Mouse (Mus musculus) lung, postnatal 0 days (tissue): ENCODE results near the gene A730071L15Rik. TPM values are rescaled to one million over a fixed set of nuclear protein-coding genes. Genes with fewer than 3 reads are reported as not detected.
A peak's percentile ranks its signal among the peaks of the same experiment; 100 is the strongest.

Experiments
- ATAC-seq: fragments of 200-750 bp; cut with Nextera tagmentation; 2 replicates; pipeline ENCODE4 v1.8.0; 2017; ENCODE audit warnings: moderate library complexity
- DNase-seq: peaks from one replicate; pipeline ENCODE4 v3.0.0-alpha.2; 2016; ENCODE audit warnings: low spot score
- H3K27ac ChIP-seq: fragments of 300-500 bp; sonication (generic); 2 replicates; pipeline ENCODE4 v1.5.1; 2014; ENCODE audit warnings: antibody characterized with exemption, mild to moderate bottlenecking, low read length, mixed read lengths
- H3K27me3 ChIP-seq: fragments of 300-500 bp; sonication (generic); replicated peaks from 2 replicates; pipeline ENCODE4 v1.6.1; 2014; ENCODE audit warnings: low read length, mixed read lengths; ENCODE audit not compliant: insufficient read depth
- H3K36me3 ChIP-seq: fragments of 300-500 bp; sonication (generic); 2 replicates; pipeline ENCODE4 v1.6.1; 2014; ENCODE audit warnings: low read length, mixed read lengths; ENCODE audit not compliant: insufficient read depth
- H3K4me1 ChIP-seq: fragments of 300-500 bp; sonication (generic); 2 replicates; pipeline ENCODE4 v1.6.1; 2014; ENCODE audit warnings: antibody characterized with exemption, low read depth, low read length, mixed read lengths; ENCODE audit not compliant: insufficient read depth
- H3K4me2 ChIP-seq: fragments of 300-500 bp; sonication (generic); replicated peaks from 2 replicates; pipeline ENCODE4 v1.6.1; 2014; ENCODE audit warnings: low read depth, mild to moderate bottlenecking, low read length, moderate library complexity, mixed read lengths
- H3K4me3 ChIP-seq: fragments of 300-500 bp; sonication (generic); 2 replicates; pipeline ENCODE4 v1.5.1; 2014; ENCODE audit warnings: low read depth, low read length
- H3K9ac ChIP-seq: fragments of 300-500 bp; sonication (generic); replicated peaks from 2 replicates; pipeline ENCODE4 v1.6.1; 2014; ENCODE audit warnings: low read depth, mild to moderate bottlenecking
- H3K9me3 ChIP-seq: fragments of 300-500 bp; sonication (generic); 2 replicates; pipeline ENCODE4 v1.6.1; 2016; ENCODE audit warnings: low read length, mixed read lengths
- CTCF ChIP-seq: IDR thresholded peaks from 2 replicates; pipeline ENCODE4 v1.5.1; 2016; ENCODE audit warnings: antibody characterized with exemption, mild to moderate bottlenecking
- EP300 ChIP-seq: IDR thresholded peaks from 2 replicates; pipeline ENCODE4 v1.6.1; 2016; ENCODE audit warnings: antibody characterized with exemption, mild to moderate bottlenecking, control low read depth
- WGBS: fragments of 180-500 bp; shearing (Covaris S2); extraction: QIAGEN DNeasy Blood & Tissue Kit; methylation state at CpG from one replicate; pipeline ENCODE4 v1.1.7; 2014; 5-methylcytosine and 5-hydroxymethylcytosine counted together
- polyA plus RNA-seq: library from polyadenylated mRNA; unstranded; fragments of >200 nt; fragmentation: Nextera tagmentation; extraction: Ambion mirVana; gene quantifications from 2 replicates; pipeline ENCODE4 v1.2.1, GENCODE M21; 2015

The A730071L15Rik gene
- polyA plus RNA-seq, 1 experiment from 2014 or later, result 0.50 TPM

DNA sequence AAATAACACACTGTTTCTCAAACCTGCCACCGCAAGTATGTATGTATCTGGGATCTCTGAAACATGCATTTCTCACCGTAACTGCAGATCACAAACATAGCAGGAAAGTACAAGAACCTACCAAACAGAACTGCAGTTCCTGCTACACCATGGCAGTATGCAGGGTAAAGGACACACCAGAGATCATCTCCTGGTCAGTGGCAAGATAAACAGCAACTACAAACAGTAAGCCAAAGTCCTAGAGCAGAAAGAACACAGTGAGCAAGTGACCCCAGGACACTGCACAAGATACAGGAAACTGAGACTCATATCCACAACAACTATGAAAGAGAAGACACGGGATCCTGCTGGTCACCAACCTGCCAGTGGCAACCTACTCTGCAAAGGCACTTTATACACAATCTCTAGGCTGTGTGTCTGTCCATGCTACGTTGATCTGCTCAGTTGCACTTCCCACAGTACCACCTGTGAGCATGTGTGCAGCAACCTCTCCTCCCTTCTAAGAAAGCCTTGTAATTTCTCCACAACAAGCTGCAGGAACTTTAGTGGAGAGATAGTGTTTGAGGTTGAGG is 40.0 kb upstream of the A730071L15Rik start:
- H3K9me3 ChIP-seq, result no peaks in the 10 kb centered on the region
- no peaks in the 10 kb centered on the region for H3K27me3 ChIP-seq
- H3K4me1 ChIP-seq, result no peaks in the 10 kb centered on the region; the same call in 1 of the 2 replicates
- no peak overlapping the region for H3K4me3 ChIP-seq
- no peaks in the 10 kb centered on the region for H3K36me3 ChIP-seq
- TF ChIP-seq CTCF (no peak), EP300 (no peak)
- H3K4me2 ChIP-seq, result no peak overlapping the region
- 84% methylated on average over 4 of the region's 4 CpGs for WGBS
- no peak overlapping the region for H3K9ac ChIP-seq
- DNase-seq (no peak), ATAC-seq (no peak)
- no peak overlapping the region for H3K27ac ChIP-seq

DNA sequence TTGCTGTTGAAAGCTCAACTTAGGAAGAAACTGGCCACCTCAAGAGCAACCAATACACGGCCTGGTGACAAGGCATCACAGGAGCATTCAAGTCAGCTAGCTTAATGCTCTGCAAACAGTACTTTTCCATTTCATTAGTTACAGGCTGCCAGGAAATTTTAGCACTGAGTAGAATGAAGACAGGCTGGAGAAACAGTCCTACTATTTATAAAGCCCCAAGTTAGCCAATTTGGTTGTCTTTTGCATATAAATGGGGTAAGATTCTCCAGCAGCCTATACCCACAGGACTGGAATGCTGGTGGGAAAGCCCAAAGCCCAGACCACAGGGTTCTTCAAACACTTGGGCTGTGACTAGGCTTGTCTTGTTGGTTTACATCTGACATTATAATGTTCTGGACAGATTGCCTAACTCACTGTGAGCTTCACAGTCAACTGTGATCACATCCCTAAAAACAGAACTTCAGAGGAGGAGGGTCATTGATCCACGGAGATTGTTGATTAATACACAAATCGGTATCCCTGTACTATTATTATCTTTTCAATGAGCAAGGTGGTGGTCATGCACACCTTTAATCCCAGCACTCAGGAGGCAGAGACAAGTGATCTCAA is 39.1 kb upstream of the A730071L15Rik start:
- no peaks in the 10 kb centered on the region for H3K36me3 ChIP-seq
- ATAC-seq, result no peak
- no peaks in the 10 kb centered on the region for H3K9me3 ChIP-seq
- H3K27ac ChIP-seq, result no peak overlapping the region
- H3K27me3 ChIP-seq, result no peaks in the 10 kb centered on the region
- DNase-seq, result peak; percentile 19
- no peak overlapping the region for H3K4me3 ChIP-seq
- H3K4me1 ChIP-seq, result no peaks in the 10 kb centered on the region; the same call in 1 of the 2 replicates
- H3K9ac ChIP-seq, result no peak overlapping the region
- no peak overlapping the region for H3K4me2 ChIP-seq
- TF ChIP-seq CTCF (no peak), EP300 (no peak)
- WGBS, result 71% methylated on average over 3 of the region's 3 CpGs

DNA sequence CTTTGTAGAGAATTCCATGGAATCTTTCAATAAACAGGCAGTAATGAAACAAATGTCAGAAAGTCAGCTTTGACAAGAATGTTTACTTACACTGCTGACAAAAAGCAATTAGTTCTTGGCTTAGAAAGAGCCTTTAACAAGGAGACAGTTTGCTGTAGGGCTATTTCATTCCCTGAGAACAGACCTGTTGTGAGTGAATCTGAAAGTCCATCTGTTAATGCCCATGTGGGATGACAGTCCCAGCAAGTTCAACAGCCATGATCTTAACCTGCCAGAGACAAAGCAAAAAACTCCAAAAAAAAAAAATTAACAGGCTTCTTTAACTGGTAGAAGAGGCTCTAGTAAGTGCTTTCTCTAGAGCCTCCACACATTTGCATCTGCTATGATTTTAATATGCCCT is 38.3 kb upstream of the A730071L15Rik start:
- H3K4me1 ChIP-seq, result no peaks in the 10 kb centered on the region; the same call in 1 of the 2 replicates
- H3K4me2 ChIP-seq, result no peak overlapping the region
- H3K4me3 ChIP-seq, result no peak overlapping the region
- H3K27ac ChIP-seq, result no peak overlapping the region
- ATAC-seq (no peak), DNase-seq (no peak)
- no peak overlapping the region for H3K9ac ChIP-seq
- no peaks in the 10 kb centered on the region for H3K27me3 ChIP-seq
- TF ChIP-seq EP300, result no peak
- no peak for TF ChIP-seq CTCF
- H3K9me3 ChIP-seq, result no peaks in the 10 kb centered on the region
- H3K36me3 ChIP-seq, result no peaks in the 10 kb centered on the region

DNA sequence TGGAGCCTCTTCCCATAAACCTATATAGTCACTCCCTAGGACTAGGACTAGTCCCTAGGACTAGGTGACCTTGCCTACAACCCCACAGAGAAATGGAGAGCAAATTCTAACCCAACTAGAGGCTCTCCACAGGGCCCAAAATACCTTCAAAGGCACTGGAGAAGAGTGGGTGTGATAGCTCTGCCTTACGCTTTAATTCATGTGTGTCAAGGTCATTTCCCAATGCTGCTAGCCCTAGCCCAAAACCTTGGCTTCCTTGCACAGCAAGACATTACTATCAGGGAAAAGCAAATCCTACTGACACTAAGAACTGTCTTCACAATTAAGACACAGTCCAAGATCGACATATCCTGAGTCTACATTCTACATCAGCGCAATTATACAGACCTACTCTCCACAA is 36.8 kb upstream of the A730071L15Rik start:
- Histone ChIP-seq H3K36me3 (no peaks in the 10 kb centered on the region), H3K9ac (no peak overlapping the region), H3K4me1 (no peaks in the 10 kb centered on the region; the same call in 1 of the 2 replicates), H3K9me3 (no peaks in the 10 kb centered on the region), H3K4me2 (no peak overlapping the region), H3K27me3 (no peaks in the 10 kb centered on the region), H3K27ac (no peak overlapping the region), H3K4me3 (no peak overlapping the region)
- ATAC-seq (no peak), DNase-seq (no peak)
- TF ChIP-seq EP300, result no peak
- no peak for TF ChIP-seq CTCF
- WGBS, result 97% methylated on average over 3 of the region's 3 CpGs

DNA sequence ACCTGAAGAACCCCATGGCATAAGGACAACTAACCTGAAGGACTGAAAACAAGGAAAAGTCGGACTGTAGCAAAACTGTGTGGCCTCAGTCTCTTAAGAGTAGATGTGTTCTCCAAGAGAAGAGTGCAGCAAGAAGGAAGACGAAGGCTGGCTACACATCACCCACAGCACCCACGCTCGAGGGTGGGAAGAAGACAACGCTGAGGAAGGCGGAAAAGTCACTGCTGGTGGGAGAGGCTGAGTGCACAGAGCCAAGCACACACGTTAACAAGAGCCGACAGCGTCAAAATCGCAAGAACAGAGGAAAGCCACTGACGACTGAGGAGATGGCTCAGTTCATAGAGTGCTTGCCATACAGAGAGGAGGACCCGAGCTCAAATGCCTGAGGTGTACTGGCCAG is 36.1 kb upstream of the A730071L15Rik start:
- no peaks in the 10 kb centered on the region; the same call in 1 of the 2 replicates for H3K4me1 ChIP-seq
- no peak for DNase-seq
- WGBS, result 88% methylated on average over 12 of the region's 12 CpGs
- H3K9me3 ChIP-seq, result no peaks in the 10 kb centered on the region
- no peak for ATAC-seq
- no peak for TF ChIP-seq CTCF
- no peak for TF ChIP-seq EP300
- no peak overlapping the region for H3K9ac ChIP-seq
- H3K27ac ChIP-seq, result no peak overlapping the region
- H3K4me3 ChIP-seq, result no peak overlapping the region
- H3K27me3 ChIP-seq, result no peaks in the 10 kb centered on the region
- no peak overlapping the region for H3K4me2 ChIP-seq
- H3K36me3 ChIP-seq, result no peaks in the 10 kb centered on the region

DNA sequence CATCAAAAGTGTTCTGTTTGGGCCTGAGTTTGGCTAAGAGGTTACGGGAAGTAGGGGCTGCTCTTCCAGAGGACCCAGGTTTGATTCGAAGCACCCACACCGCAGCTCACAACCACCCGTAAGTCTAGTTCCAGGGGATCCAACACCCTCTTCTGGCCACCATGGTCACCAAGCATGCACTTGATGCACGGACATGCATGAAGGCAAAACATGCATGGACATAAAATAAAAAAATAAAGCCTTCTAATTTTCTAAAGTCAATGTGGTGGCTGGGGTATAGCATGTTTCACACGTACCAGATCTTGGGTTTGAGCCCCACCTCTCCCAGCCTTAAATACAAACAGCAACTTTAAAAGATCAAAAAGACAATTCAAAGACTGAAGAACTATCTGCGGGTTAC is 35.0 kb upstream of the A730071L15Rik start:
- 91% methylated on average over 7 of the region's 7 CpGs for WGBS
- H3K4me1 ChIP-seq, result no peaks in the 10 kb centered on the region; the same call in 1 of the 2 replicates
- no peak overlapping the region for H3K4me3 ChIP-seq
- no peak overlapping the region for H3K9ac ChIP-seq
- ATAC-seq (no peak), DNase-seq (no peak)
- H3K4me2 ChIP-seq, result no peak overlapping the region
- TF ChIP-seq CTCF (no peak), EP300 (no peak)
- no peaks in the 10 kb centered on the region for H3K36me3 ChIP-seq
- H3K9me3 ChIP-seq, result no peaks in the 10 kb centered on the region
- H3K27ac ChIP-seq, result no peak overlapping the region
- no peaks in the 10 kb centered on the region for H3K27me3 ChIP-seq
